ENCODE assay signal across 36 mouse cellular contexts in genomic region chr9:89758139-89758538, GRCm38 (mm10). TPM values are rescaled to one million over a fixed set of nuclear protein-coding genes. Genes with fewer than 3 reads are reported as not detected.
"Had no signal": no experiment of that assay in that cellular context is flagged by ENCODE, and none has a peak within 500 bp of the region (broad histone marks: within the 10 kb centered on the region; RNA-seq: fewer than 3 reads in every experiment).

No protein-coding gene starts in this region.

- H3K36me3 ChIP-seq: heart, embryonic 10.5 days; heart, embryonic 12.5 days; hindbrain, embryonic 10.5 days; hindbrain, embryonic 12.5 days; intestine, embryonic 15.5 days; limb, embryonic 10.5 days; limb, embryonic 12.5 days; liver, embryonic 13.5 days; liver, embryonic 15.5 days had no signal

- ATAC-seq: hindbrain, embryonic 16.5 days; inflammation-experienced regulatory T-cells, adult 6 months; intestine, embryonic 15.5 days; intestine, postnatal 0 days had no signal

- DNase-seq: gastrocnemius, adult 2 months; gastrocnemius, postnatal 10 days; gastrocnemius, postnatal 25 days; heart, adult 18-20 months; heart, postnatal 10 days; heart, postnatal 4 days; kidney, adult 18-20 months; kidney, adult 8-10 months; kidney, postnatal 10 days; kidney, postnatal 25 days; kidney, postnatal 4 days; liver; liver, embryonic 13.5 days had no signal

- H3K4me1 ChIP-seq: heart, embryonic 10.5 days; heart, embryonic 12.5 days; hindbrain, embryonic 10.5 days; hindbrain, embryonic 12.5 days; intestine, embryonic 15.5 days; limb, embryonic 10.5 days; limb, embryonic 12.5 days; liver, embryonic 13.5 days; liver, embryonic 15.5 days had no signal

- H3K27me3 ChIP-seq: heart, embryonic 12.5 days; hindbrain, embryonic 12.5 days; intestine, embryonic 15.5 days; limb, embryonic 12.5 days; liver, embryonic 13.5 days; liver, embryonic 15.5 days had no signal

- H3K9me3 ChIP-seq: heart, embryonic 10.5 days; heart, embryonic 12.5 days; hindbrain, embryonic 10.5 days; hindbrain, embryonic 12.5 days; intestine, embryonic 15.5 days; limb, embryonic 10.5 days; limb, embryonic 12.5 days; liver, embryonic 13.5 days; liver, embryonic 15.5 days had no signal

- H3K27ac ChIP-seq: gastrocnemius, adult 2 months; heart, embryonic 10.5 days; hindbrain, embryonic 10.5 days; hindbrain, embryonic 12.5 days; hindbrain, embryonic 14.5 days; intestine, embryonic 15.5 days; layer of hippocampus, adult 2 months; limb, embryonic 10.5 days; limb, embryonic 12.5 days; liver, embryonic 13.5 days; liver, embryonic 15.5 days had no signal

- H3K4me3 ChIP-seq: gastrocnemius, adult 2 months; heart, embryonic 10.5 days; heart, embryonic 12.5 days; hindbrain, embryonic 10.5 days; hindbrain, embryonic 12.5 days; intestine, embryonic 15.5 days; layer of hippocampus, adult 2 months; limb, embryonic 10.5 days; limb, embryonic 12.5 days; liver, embryonic 13.5 days; liver, embryonic 15.5 days had no signal

RNA-seq across cellular contexts. Expression of gene Ankrd34c, which starts 19.9 kb away (rescaled TPM):
- total RNA-seq: gastrocnemius, adult 2 months; gastrocnemius, postnatal 10 days; gastrocnemius, postnatal 25 days; gastrocnemius, postnatal 4 days; granulocyte monocyte progenitor cell, adult 5-6 weeks; heart, adult 18-20 months; heart, adult 8-10 months; heart, postnatal 10 days; heart, postnatal 25 days; heart, postnatal 4 days had no signal
- polyA plus RNA-seq: heart, embryonic 10.5 days; heart, embryonic 12.5 days; heart, embryonic 14.5 days; heart, embryonic 16.5 days; hindbrain, embryonic 10.5 days; hindbrain, embryonic 12.5 days; inflammation-experienced regulatory T-cells, adult 6 months; intestine, embryonic 15.5 days; intestine, postnatal 0 days; kidney, embryonic 14.5 days; kidney, embryonic 16.5 days; limb, embryonic 10.5 days; limb, embryonic 12.5 days; limb, embryonic 14.5 days; liver, embryonic 11.5 days; liver, embryonic 13.5 days; liver, embryonic 15.5 days had no signal
